24 mouse cellular contexts compared by ENCODE assay signal in the genomic region with DNA sequence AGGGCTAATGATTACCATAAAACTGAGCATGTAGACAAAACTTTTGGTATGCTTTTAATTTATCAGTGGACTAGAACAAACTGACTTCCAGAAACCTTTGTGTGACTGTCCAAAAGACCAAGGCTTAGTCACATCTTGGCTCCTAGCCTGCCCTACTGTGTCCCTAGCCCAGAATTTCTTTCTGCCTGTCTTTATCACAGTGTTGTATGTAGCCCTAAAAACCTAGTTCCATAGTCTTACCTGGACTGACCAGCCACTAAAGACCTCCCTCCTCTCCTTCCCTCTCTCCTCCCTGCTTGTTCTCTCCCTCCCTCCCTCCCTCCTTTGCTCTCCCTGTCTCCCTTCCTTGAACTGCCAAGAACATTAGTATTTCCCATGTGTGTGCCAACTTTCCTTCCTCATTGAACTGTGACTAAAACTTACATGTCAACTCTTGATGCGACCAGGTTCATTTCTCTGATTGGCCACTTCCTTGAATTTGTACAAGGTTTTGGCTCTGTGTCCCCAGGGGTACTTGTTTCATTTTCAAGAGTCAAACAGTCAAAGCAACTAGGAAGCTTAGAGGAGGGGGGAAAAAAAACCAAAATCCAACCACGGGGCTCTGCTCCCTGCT. TPM values are rescaled to one million over a fixed set of nuclear protein-coding genes. Genes with fewer than 3 reads are reported as not detected.
DNase-seq lines count a peak whose midpoint lies in the region; ATAC-seq and TF ChIP-seq lines count a peak whose summit lies in the region.
"Had no signal": no experiment of that assay in that cellular context is flagged by ENCODE, and none has a peak within 500 bp of the region (broad histone marks: within the 10 kb centered on the region; RNA-seq: fewer than 3 reads in every experiment).

No protein-coding gene starts in this region.

- 46% methylated on average over 2 of the region's 2 CpGs for WGBS in hindbrain, postnatal 0 days
- 52% methylated on average over 2 of the region's 2 CpGs for WGBS in hindbrain, embryonic 14.5 days
- whole genome bisulfite sequencing in cerebellum, adult 2 months, result 10% methylated on average over 2 of the region's 2 CpGs

- DNase-seq in adrenal gland, adult 2 months, result peak; percentile 52
- no peak for DNase-seq in adrenal gland, adult 8-10 months
- DNase-seq in hindbrain, postnatal 0 days (ENCODE audit: low spot score), result peak; percentile 40
- no peak for DNase-seq in hindbrain, embryonic 14.5 days (ENCODE audit: low spot score)
- DNase-seq in 3T3-L1 (ENCODE audit: low read depth, low spot score), result peak; percentile 77
- peak; percentile 9 for DNase-seq in fibroblast of lung, adult 2 months (ENCODE audit: low read depth)
- DNase-seq in cerebellum, adult 2 months, result no peak
- no peak for DNase-seq in spleen, postnatal 4 days (ENCODE audit: low spot score in 2 of 2)
- DNase-seq: cerebellum, adult 9-11 months; gastrocnemius, adult 2 months; layer of hippocampus, postnatal 36 days; lung, adult 18-20 months; right cerebral cortex, postnatal 4 days; thymus, postnatal 25 days had no signal

- H3K27me3 ChIP-seq in hindbrain, postnatal 0 days (ENCODE audit: insufficient read depth, low read length), result peaks cover 7% of the 10 kb centered on the region
- peaks cover 86% of the 10 kb centered on the region for H3K27me3 ChIP-seq in hindbrain, embryonic 14.5 days (ENCODE audit: control insufficient read depth, insufficient read depth, low read length)
- no peaks in the 10 kb centered on the region; the same call in 1 of the 2 replicates for H3K27me3 ChIP-seq in cerebellum, adult 2 months (ENCODE audit: control insufficient read depth, insufficient read depth, low read length)

- TF ChIP-seq POLR2A in cerebellum, adult 2 months (IDR thresholded peaks at IDR 0.05; ENCODE audit: borderline replicate concordance, insufficient read depth, low read length), result no peak

- peak; percentile 53 for ATAC-seq in hindbrain, postnatal 0 days
- no peak for ATAC-seq in hindbrain, embryonic 14.5 days (ENCODE audit: low FRiP score)
- ATAC-seq: forebrain, embryonic 15.5 days; inflammation-experienced regulatory T-cells, adult 6 months had no signal

- H3K4me2 ChIP-seq in hindbrain, postnatal 0 days (ENCODE audit: low read depth, low read length), result no peak overlapping the region
- H3K4me2 ChIP-seq in hindbrain, embryonic 14.5 days (replicated peaks), result no peak overlapping the region
- H3K4me2 ChIP-seq: forebrain, embryonic 15.5 days; limb, embryonic 15.5 days; midbrain, embryonic 12.5 days; neural tube, embryonic 15.5 days had no signal

- TF ChIP-seq CTCF in hindbrain, postnatal 0 days (IDR thresholded peaks at IDR 0.05; ENCODE audit: low read depth), result no peak
- TF ChIP-seq CTCF in cerebellum, adult 2 months (IDR thresholded peaks at IDR 0.05; ENCODE audit: borderline replicate concordance, insufficient read depth, low read depth, low read length), result no peak

- H3K36me3 ChIP-seq in hindbrain, postnatal 0 days (ENCODE audit: insufficient read depth, low read length), result no peaks in the 10 kb centered on the region
- no peaks in the 10 kb centered on the region for H3K36me3 ChIP-seq in hindbrain, embryonic 14.5 days (replicated peaks; ENCODE audit: control insufficient read depth, insufficient read depth)
- H3K36me3 ChIP-seq: forebrain, embryonic 15.5 days; limb, embryonic 15.5 days; midbrain, embryonic 12.5 days; neural tube, embryonic 15.5 days had no signal

- no peak overlapping the region for H3K27ac ChIP-seq in hindbrain, postnatal 0 days
- no peak overlapping the region for H3K27ac ChIP-seq in hindbrain, embryonic 14.5 days
- no peak overlapping the region for H3K27ac ChIP-seq in cerebellum, adult 2 months (ENCODE audit: insufficient read depth, low read length)
- H3K27ac ChIP-seq: forebrain, embryonic 15.5 days; gastrocnemius, adult 2 months; heart, adult 2 months; hindbrain, embryonic 10.5 days; limb, embryonic 15.5 days; midbrain, embryonic 12.5 days; neural tube, embryonic 15.5 days had no signal

- H3K4me1 ChIP-seq in hindbrain, postnatal 0 days (ENCODE audit: insufficient read depth, low read length), result no peaks in the 10 kb centered on the region
- no peaks in the 10 kb centered on the region for H3K4me1 ChIP-seq in hindbrain, embryonic 14.5 days (replicated peaks; ENCODE audit: control insufficient read depth, insufficient read depth, low read length)
- H3K4me1 ChIP-seq in cerebellum, adult 2 months (ENCODE audit: control insufficient read depth, insufficient read depth, low read length), result no peaks in the 10 kb centered on the region
- H3K4me1 ChIP-seq: forebrain, embryonic 15.5 days; limb, embryonic 15.5 days; neural tube, embryonic 15.5 days had no signal

- H3K9me3 ChIP-seq in hindbrain, postnatal 0 days (ENCODE audit: low read length), result no peaks in the 10 kb centered on the region
- H3K9me3 ChIP-seq in hindbrain, embryonic 14.5 days (ENCODE audit: control insufficient read depth, low read length), result no peaks in the 10 kb centered on the region
- H3K9me3 ChIP-seq: forebrain, embryonic 15.5 days; hindbrain, embryonic 10.5 days; limb, embryonic 15.5 days; midbrain, embryonic 12.5 days; neural tube, embryonic 15.5 days had no signal

- no peak overlapping the region for H3K9ac ChIP-seq in hindbrain, postnatal 0 days (replicated peaks; ENCODE audit: low read length)
- no peak overlapping the region for H3K9ac ChIP-seq in hindbrain, embryonic 14.5 days
- H3K9ac ChIP-seq: forebrain, embryonic 15.5 days; limb, embryonic 15.5 days; midbrain, embryonic 12.5 days; neural tube, embryonic 15.5 days had no signal

- H3K4me3 ChIP-seq in hindbrain, postnatal 0 days (ENCODE audit: low read length), result no peak overlapping the region
- no peak overlapping the region for H3K4me3 ChIP-seq in hindbrain, embryonic 14.5 days (replicated peaks; ENCODE audit: low read length)
- no peak overlapping the region for H3K4me3 ChIP-seq in cerebellum, adult 2 months (replicated peaks; ENCODE audit: insufficient read depth, low read depth, low read length)
- H3K4me3 ChIP-seq: erythroblast, embryonic 14.5 days; forebrain, embryonic 15.5 days; gastrocnemius, adult 2 months; heart, adult 2 months; hindbrain, embryonic 10.5 days; limb, embryonic 15.5 days; midbrain, embryonic 12.5 days; myocyte; neural tube, embryonic 15.5 days had no signal

RNA-seq across cellular contexts. Expression of gene Pax3, which starts 48.8 kb away (rescaled TPM):
- total RNA-seq in adrenal gland, adult 2 months (2021), result not detected
- not detected in 2 replicates for polyA plus RNA-seq in adrenal gland, adult 2 months (2012; rRNA removed)
- total RNA-seq in adrenal gland, adult 8-10 months (2022), result not detected
- 8.0 and 11.9 TPM in 2 replicates for total RNA-seq in hindbrain, postnatal 0 days (2014; rRNA removed)
- 14.0 and 14.5 TPM in 2 replicates for polyA plus RNA-seq in hindbrain, postnatal 0 days (2015; fragmentation: Nextera tagmentation; extraction: Ambion mirVana)
- polyA plus RNA-seq in hindbrain, embryonic 14.5 days (2014; fragmentation: Nextera tagmentation; extraction: Ambion mirVana), result 7.9 and 8.2 TPM in 2 replicates
- 3.3 and 3.5 TPM in 2 replicates for polyA plus RNA-seq in cerebellum, adult 2 months (2012; rRNA removed)
- total RNA-seq: gastrocnemius, adult 2 months; heart, adult 2 months; layer of hippocampus, postnatal 36 days; left cerebral cortex, postnatal 25 days had no signal
- polyA plus RNA-seq: erythroblast, embryonic 14.5 days; inflammation-experienced regulatory T-cells, adult 6 months had no signal

Comparison
In these comparisons a context has a peak if more than half of its experiments do, and no peak if none do; other contexts are left out.
1. DNase-seq: peak in adrenal gland, adult 2 months (single experiment), hindbrain, postnatal 0 days (single experiment), 3T3-L1 (single experiment) and fibroblast of lung, adult 2 months (single experiment); none in adrenal gland, adult 8-10 months (single experiment), hindbrain, embryonic 14.5 days (single experiment), cerebellum, adult 2 months (0 of 2) and spleen, postnatal 4 days (0 of 2).